Mouse (Mus musculus): ENCODE results near the gene Olfr775.

Olfr775 gene

DNA sequence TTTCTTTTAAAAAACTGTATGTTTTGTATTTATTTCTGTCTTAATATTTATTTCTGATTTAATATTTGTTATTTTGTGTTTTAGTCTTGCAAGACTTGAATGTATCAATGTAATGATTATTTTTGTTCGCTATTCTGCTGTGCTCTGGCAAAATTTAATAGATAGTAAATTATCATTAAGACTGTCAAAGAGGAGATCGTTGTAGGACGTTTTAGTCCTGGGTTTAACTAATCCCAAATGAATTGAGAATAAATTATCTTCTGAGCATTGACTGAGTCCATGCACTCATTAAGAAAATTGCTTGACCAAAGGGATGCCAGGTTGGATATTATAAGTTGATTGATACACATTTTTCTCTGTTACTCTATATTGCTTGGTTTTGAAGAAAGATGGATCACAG, at the start of gene Olfr775:
Olfr775 (plus strand) TSS at position 301 of the 400 bp plus-strand sequence.
- DNase-seq: no peak

DNA sequence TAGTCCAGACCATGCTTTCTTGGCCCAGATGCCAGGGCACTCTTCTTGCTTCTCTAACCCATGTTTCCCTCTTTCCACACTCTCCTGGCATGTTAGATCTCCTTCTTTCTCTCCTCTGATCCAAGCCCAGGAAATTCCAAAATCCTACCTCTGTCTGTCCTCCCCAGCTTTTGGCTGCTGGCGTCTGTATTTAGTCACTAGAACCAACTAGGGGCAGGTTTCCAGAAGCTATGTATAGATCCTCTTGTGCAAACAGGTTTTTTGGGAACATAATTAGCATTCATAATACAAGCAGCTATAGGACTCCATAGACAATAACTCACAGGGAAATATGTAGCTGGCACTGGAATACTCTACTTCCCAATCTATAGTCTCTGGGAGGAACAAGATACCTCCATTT, 17.5 kb upstream of the Olfr775 start:
- DNase-seq: no peak

DNA sequence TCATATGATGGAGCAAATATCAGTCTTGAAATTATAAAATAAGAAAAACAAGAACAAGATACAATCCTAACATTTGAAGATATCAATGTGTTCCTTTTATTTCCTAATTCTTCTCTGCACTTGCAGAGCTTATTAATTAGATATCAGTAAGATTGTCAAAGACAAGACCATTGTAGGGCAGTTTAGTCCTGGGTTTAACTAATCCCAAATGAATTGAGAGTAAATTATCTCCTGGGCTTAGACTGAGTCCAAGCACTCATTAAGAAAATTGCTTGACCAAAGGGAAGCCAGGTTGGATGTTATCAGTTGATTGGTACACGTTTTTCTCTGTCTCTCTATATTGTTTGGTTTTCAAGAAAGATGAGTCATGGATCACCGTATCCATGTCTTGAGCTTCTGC, 12.3 kb upstream of the Olfr775 start, which contains the start of gene Olfr774:
Olfr774 (plus strand) TSS at position 301 of the 400 bp plus-strand sequence.
- DNase-seq: no peak

DNA sequence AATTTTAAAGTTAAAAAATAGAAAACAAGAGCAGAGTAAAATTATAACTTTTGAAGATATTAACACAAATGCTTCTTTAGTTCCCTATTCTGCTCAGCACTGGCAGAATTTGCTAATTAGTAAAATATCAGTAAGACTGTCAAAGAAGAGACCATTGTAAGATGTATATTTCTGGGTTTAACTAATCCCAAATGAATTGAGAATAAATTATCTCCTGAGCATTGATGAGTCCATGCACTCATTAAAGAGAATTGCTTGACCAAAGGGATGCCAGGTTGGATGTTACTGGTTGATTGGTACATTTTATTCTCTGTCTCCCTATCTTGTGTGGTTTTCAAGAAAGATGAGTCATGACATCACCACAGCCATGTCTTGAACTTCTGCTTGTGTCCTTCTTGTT, 10.6 kb downstream of the Olfr775 start, which contains the start of gene Olfr776:
Olfr776 (plus strand) TSS at position 301 of the 400 bp plus-strand sequence.
- DNase-seq: no peak

DNA sequence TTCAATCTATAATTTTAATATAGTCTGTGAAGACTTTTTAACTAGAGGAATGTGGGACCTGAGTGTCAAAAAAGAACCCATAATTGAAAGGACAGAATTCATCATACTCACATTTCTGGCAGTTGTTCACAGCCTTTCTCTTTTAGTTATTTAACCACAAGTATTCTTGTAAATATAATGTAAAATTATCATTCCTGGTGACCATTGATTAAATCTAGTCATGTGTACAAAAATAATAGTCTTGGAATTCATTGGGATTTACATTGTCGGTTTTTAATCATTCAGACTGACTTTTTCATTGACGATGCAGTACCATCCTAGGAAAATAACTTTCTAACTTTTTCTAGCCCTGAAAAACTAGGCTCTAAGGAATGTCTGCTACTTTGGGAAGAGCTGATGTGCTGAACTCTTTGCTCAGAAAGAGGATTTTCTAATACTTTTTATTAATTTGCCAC, 22.9 kb downstream of the Olfr775 start, which contains the start of gene Olfr777:
Olfr777 (minus strand) TSS at position 405 of the 455 bp plus-strand sequence.
- no peak for DNase-seq

All from heart, adult 11 months (tissue).